In the genomic region with DNA sequence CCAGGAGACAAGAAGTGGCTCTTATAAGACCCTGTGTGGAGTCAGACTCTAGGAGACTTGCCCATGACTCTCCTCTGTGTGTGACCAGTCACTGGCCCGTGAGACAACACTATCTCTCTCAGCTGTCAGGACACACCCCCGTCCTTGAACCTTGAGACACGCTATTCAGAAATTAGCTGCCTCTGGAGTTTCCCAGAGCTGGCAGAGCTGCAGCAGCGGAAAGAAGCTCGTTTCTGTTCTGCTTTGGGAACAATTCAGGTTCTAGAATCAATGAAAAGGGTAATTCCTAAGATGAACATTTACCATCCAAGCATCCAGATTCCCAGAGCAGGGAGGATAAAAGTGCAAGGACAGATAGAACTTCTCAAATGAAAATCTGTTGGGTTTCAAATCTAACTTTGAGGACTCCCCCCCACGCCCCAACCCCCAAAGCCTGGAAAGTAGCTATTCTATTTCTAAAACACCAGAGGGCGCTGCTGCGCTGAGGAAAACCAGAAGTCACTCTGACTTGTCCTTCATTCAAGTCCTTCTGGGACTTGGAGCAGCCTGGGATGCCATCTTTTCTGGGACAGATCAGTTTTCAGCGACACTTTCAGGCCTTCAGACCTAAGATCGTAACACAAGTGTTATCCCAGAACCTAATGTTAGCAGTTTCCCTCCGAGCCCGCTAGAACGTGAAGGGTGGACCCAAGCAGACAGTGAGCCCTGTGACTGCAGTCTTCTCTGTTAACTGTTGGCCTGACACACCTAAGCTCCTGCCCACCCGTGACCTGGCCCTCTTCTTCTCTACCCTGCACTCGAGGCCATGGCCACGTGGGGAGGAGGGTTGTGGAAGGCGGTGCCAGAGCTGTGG, we compare ENCODE assay signal across 8 mouse cellular contexts. TPM values are rescaled to one million over a fixed set of nuclear protein-coding genes. Genes with fewer than 3 reads are reported as not detected.
DNase-seq lines count a peak whose midpoint lies in the region; ATAC-seq lines count a peak whose summit lies in the region.

No protein-coding gene starts in this region.

- no peaks in the 10 kb centered on the region for H3K27me3 ChIP-seq in midbrain, embryonic 14.5 days (ENCODE audit: control insufficient read depth, insufficient read depth, low read length)
- H3K27me3 ChIP-seq in midbrain, embryonic 13.5 days = no peaks in the 10 kb centered on the region

- H3K36me3 ChIP-seq in midbrain, embryonic 14.5 days (ENCODE audit: control insufficient read depth, insufficient read depth, low read length) = no peaks in the 10 kb centered on the region
- no peaks in the 10 kb centered on the region for H3K36me3 ChIP-seq in midbrain, embryonic 13.5 days

- DNase-seq in midbrain, embryonic 14.5 days = peak; percentile 79
- peak; percentile 39 for DNase-seq in c-Kit-positive CD71-negative TER-119-negative erythroid progenitor cells, embryonic 14.5 days (ENCODE audit: low read depth)
- peak; percentile 43 to 57 for DNase-seq in frontal cortex, postnatal 10 days (ENCODE audit: low spot score in 2 of 2)
- peak; percentile 62 for DNase-seq in kidney, adult 9 months
- DNase-seq in lung, adult 18-20 months = peak; percentile 30 to 53
- DNase-seq in right cerebral cortex, adult 18-20 months = peak; percentile 42
- DNase-seq in urinary bladder, postnatal 14 days (ENCODE audit: low spot score) = peak; percentile 52

- no peak overlapping the region for H3K9ac ChIP-seq in midbrain, embryonic 14.5 days (replicated peaks; ENCODE audit: low read length)
- H3K9ac ChIP-seq in midbrain, embryonic 13.5 days (replicated peaks) = no peak overlapping the region

- no peak overlapping the region for H3K27ac ChIP-seq in midbrain, embryonic 14.5 days (replicated peaks; ENCODE audit: low read depth, low read length)
- no peak overlapping the region for H3K27ac ChIP-seq in midbrain, embryonic 13.5 days

- ATAC-seq in midbrain, embryonic 14.5 days (ENCODE audit: low FRiP score, low TSS enrichment) = no peak
- ATAC-seq in midbrain, embryonic 13.5 days = no peak

- H3K4me1 ChIP-seq in midbrain, embryonic 14.5 days (ENCODE audit: control insufficient read depth, insufficient read depth, low read length) = no peaks in the 10 kb centered on the region
- H3K4me1 ChIP-seq in midbrain, embryonic 13.5 days (replicated peaks) = no peaks in the 10 kb centered on the region

- H3K4me2 ChIP-seq in midbrain, embryonic 14.5 days (ENCODE audit: low read length) = no peak overlapping the region
- no peak overlapping the region for H3K4me2 ChIP-seq in midbrain, embryonic 13.5 days (replicated peaks)

- H3K4me3 ChIP-seq in midbrain, embryonic 14.5 days (replicated peaks; ENCODE audit: low read depth, low read length) = no peak overlapping the region
- no peak overlapping the region for H3K4me3 ChIP-seq in midbrain, embryonic 13.5 days (replicated peaks)

- 36% methylated on average over 17 of the region's 17 CpGs for WGBS in midbrain, embryonic 14.5 days
- 33% methylated on average over 17 of the region's 17 CpGs for WGBS in midbrain, embryonic 13.5 days

- no peaks in the 10 kb centered on the region for H3K9me3 ChIP-seq in midbrain, embryonic 14.5 days (ENCODE audit: control insufficient read depth, low read length)
- no peaks in the 10 kb centered on the region for H3K9me3 ChIP-seq in midbrain, embryonic 13.5 days

RNA-seq across cellular contexts. Expression of a gene that starts 39.9 kb away (rescaled TPM):
- 8.6 and 8.8 TPM in 2 replicates for polyA plus RNA-seq in midbrain, embryonic 14.5 days (2014; fragmentation: Nextera tagmentation; extraction: Ambion mirVana)
- 8.0 and 8.1 TPM in 2 replicates for polyA plus RNA-seq in midbrain, embryonic 13.5 days (2015; fragmentation: Nextera tagmentation; extraction: Ambion mirVana)

RNA-seq across cellular contexts. Expression of a gene that starts 48.8 kb away (rescaled TPM):
- 2.3 and 2.4 TPM in 2 replicates for polyA plus RNA-seq in midbrain, embryonic 14.5 days (2014; fragmentation: Nextera tagmentation; extraction: Ambion mirVana)
- 1.7 and 1.8 TPM in 2 replicates for polyA plus RNA-seq in midbrain, embryonic 13.5 days (2015; fragmentation: Nextera tagmentation; extraction: Ambion mirVana)
